Mouse (Mus musculus) testis, adult 2 months (tissue): ENCODE measurements around the gene Gm11596.

Source experiments
- CTCF ChIP-seq: fragments of 200-500 bp; IDR thresholded peaks from 2 replicates; pipeline ENCODE4 v1.5.1; 2012; ENCODE audit warnings: low read depth, mild to moderate bottlenecking, inconsistent platforms, low read length, moderate library complexity; ENCODE audit not compliant: control insufficient read depth, insufficient read depth, insufficient replicate concordance
- POLR2A ChIP-seq: fragments of 200-500 bp; IDR thresholded peaks from 2 replicates; pipeline ENCODE4 v1.6.1; 2012; ENCODE audit warnings: low read depth, mild to moderate bottlenecking, inconsistent platforms, low read length, moderate library complexity; ENCODE audit not compliant: control insufficient read depth

GRCm38 (mm10) chr11:99778401-99778800 is 14.9 kb downstream of the Gm11596 start:
- TF ChIP-seq POLR2A (no peak), CTCF (no peak)
